Mouse (Mus musculus) hindbrain, embryonic 13.5 days (tissue): ENCODE measurements at regions not wholly inside any gene's neighbourhood (a gene's known extent, or its start where the extent isn't known, plus 50 kb on each side); places are given as distances from the start of the nearest gene placed in this dataset.
A peak's percentile ranks its signal among the peaks of the same experiment; 100 is the strongest.

Experiments used
- ATAC-seq: fragments of 200-750 bp; cut with Nextera tagmentation; 2 replicates; pipeline ENCODE4 v1.8.0; 2017; ENCODE audit warnings: moderate TSS enrichment; ENCODE audit not compliant: low FRiP score
- H3K27ac ChIP-seq: fragments of 300-500 bp; sonication (generic); 2 replicates; pipeline ENCODE4 v1.5.1; 2015; ENCODE audit warnings: inconsistent platforms, mild to moderate bottlenecking, moderate library complexity
- H3K27me3 ChIP-seq: fragments of 300-500 bp; sonication (generic); 2 replicates; pipeline ENCODE4 v1.6.1; 2015; ENCODE audit warnings: mild to moderate bottlenecking, inconsistent platforms
- H3K36me3 ChIP-seq: fragments of 300-500 bp; sonication (generic); 2 replicates; pipeline ENCODE4 v1.6.1; 2015; ENCODE audit warnings: mild to moderate bottlenecking, inconsistent platforms
- H3K4me1 ChIP-seq: fragments of 300-500 bp; sonication (generic); replicated peaks from 2 replicates; pipeline ENCODE4 v1.6.1; 2015; ENCODE audit warnings: inconsistent platforms
- H3K4me2 ChIP-seq: fragments of 300-500 bp; sonication (generic); 2 replicates; pipeline ENCODE4 v1.6.1; 2015; ENCODE audit warnings: inconsistent platforms, mild to moderate bottlenecking, moderate library complexity
- H3K4me3 ChIP-seq: fragments of 300-500 bp; sonication (generic); 2 replicates; pipeline ENCODE4 v1.5.1; 2015; ENCODE audit warnings: mild to moderate bottlenecking, inconsistent platforms
- H3K9ac ChIP-seq: fragments of 300-500 bp; sonication (generic); 2 replicates; pipeline ENCODE4 v1.6.1; 2015; ENCODE audit warnings: mild to moderate bottlenecking, inconsistent platforms
- H3K9me3 ChIP-seq: fragments of 300-500 bp; sonication (generic); 2 replicates; pipeline ENCODE4 v1.6.1; 2016; ENCODE audit warnings: inconsistent platforms
- WGBS: fragments of 180-500 bp; shearing (Covaris S2); methylation state at CpG from one replicate; pipeline ENCODE4 v1.1.7; 2015; 5-methylcytosine and 5-hydroxymethylcytosine counted together

- H3K4me3 ChIP-seq = no peak overlapping the region
- H3K27ac ChIP-seq = 0 out of 2 replicates have a peak overlapping the region, but pooled peaks have one; percentile 8
- no peaks in the 10 kb centered on the region for H3K9me3 ChIP-seq
- H3K9ac ChIP-seq = no peak overlapping the region
- peaks cover 9% of the 10 kb centered on the region; the same call in 1 of the 2 replicates for H3K4me1 ChIP-seq
- WGBS = 72% methylated on average over 9 of the region's 9 CpGs
- no peak for ATAC-seq
- H3K4me2 ChIP-seq = no peak overlapping the region
- no peaks in the 10 kb centered on the region for H3K36me3 ChIP-seq
- no peaks in the 10 kb centered on the region for H3K27me3 ChIP-seq
Measured at GRCm38 (mm10) chr4:106067023-106067422, 249.0 kb upstream of the Usp24 start.

DNA sequence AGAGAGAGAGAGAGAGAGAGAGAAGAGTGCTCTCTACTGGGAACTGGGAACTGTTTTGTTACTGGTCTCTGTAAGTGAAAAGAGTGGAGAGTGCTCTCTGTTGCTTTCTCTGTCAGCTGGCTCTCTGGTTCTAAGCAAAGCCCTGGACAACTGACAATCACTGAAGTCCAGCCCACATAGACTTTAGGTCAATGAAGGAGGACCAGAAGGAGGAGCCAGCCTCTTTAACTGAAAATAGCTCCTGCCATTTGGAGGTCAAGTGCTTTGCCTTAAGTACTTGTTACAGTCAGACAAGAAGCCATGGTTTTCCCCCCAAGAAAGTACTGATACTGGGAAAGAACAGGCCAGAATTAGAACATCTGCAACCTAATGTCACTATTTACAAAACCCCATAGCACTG is 232.5 kb upstream of the Usp24 start:
- no peaks in the 10 kb centered on the region for H3K9me3 ChIP-seq
- H3K4me3 ChIP-seq = no peak overlapping the region
- no peak overlapping the region for H3K9ac ChIP-seq
- H3K36me3 ChIP-seq = no peaks in the 10 kb centered on the region
- H3K27me3 ChIP-seq = no peaks in the 10 kb centered on the region
- H3K27ac ChIP-seq = no peak overlapping the region
- no peaks in the 10 kb centered on the region for H3K4me1 ChIP-seq
- no peak for ATAC-seq
- H3K4me2 ChIP-seq = no peak overlapping the region

DNA sequence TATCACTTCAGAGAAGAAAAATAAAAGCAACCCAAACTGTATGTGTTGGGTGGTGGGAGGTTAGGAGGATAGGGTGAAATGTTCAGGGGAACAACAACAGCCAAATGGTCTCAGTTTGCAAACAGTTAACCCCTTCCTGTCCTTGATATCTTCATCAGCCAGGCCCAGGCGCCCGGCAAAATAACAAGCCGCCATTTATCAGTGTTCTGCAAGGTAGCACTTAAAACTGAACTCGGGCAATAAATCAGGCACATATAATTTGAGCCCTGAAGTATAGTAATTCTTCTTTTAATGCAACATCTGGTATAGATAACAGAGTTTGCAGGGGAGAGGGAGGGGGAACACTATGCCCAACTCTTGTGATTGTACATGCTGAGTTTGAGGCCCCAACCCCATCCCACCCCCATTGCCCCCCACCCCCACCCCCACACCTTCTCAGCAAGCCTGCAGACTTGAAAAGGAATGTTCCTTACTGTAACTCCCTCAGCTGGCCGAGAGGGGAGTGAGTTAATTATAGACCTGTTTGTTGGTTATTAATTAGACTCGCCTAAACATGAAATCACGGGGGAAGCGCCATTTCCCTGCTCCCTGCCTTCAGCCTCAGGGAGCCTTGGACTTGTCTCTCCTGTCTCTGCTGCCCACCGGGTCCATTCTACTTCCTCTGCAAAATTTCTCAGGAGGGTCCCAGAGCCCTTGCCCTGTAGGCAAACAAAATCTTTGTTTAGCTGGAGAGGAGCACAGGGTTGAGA is 223.9 kb upstream of the Usp24 start:
- peaks cover 8% of the 10 kb centered on the region for H3K4me1 ChIP-seq
- 64% methylated on average over 9 of the region's 9 CpGs for WGBS
- no peak overlapping the region for H3K27ac ChIP-seq
- no peak overlapping the region for H3K4me3 ChIP-seq
- H3K9ac ChIP-seq = no peak overlapping the region
- no peaks in the 10 kb centered on the region for H3K9me3 ChIP-seq
- no peaks in the 10 kb centered on the region for H3K27me3 ChIP-seq
- no peaks in the 10 kb centered on the region for H3K36me3 ChIP-seq
- ATAC-seq = no peak
- no peak overlapping the region for H3K4me2 ChIP-seq

GRCm38 (mm10) chr4:106092676-106093070 is 223.3 kb upstream of the Usp24 start:
- no peaks in the 10 kb centered on the region for H3K27me3 ChIP-seq
- ATAC-seq = no peak
- no peak overlapping the region for H3K9ac ChIP-seq
- no peak overlapping the region for H3K4me2 ChIP-seq
- no peak overlapping the region for H3K27ac ChIP-seq
- no peaks in the 10 kb centered on the region for H3K36me3 ChIP-seq
- H3K4me3 ChIP-seq = no peak overlapping the region
- no peaks in the 10 kb centered on the region for H3K9me3 ChIP-seq
- H3K4me1 ChIP-seq = peaks cover 8% of the 10 kb centered on the region
- WGBS = 83% methylated on average over 6 of the region's 6 CpGs

GRCm38 (mm10) chr4:106093252-106093651 is 222.8 kb upstream of the Usp24 start:
- H3K4me3 ChIP-seq = no peak overlapping the region
- 87% methylated on average over 2 of the region's 2 CpGs for WGBS
- H3K9ac ChIP-seq = no peak overlapping the region
- H3K36me3 ChIP-seq = no peaks in the 10 kb centered on the region
- no peak overlapping the region for H3K4me2 ChIP-seq
- no peak for ATAC-seq
- no peak overlapping the region for H3K27ac ChIP-seq
- H3K4me1 ChIP-seq = peaks cover 8% of the 10 kb centered on the region
- H3K9me3 ChIP-seq = no peaks in the 10 kb centered on the region
- no peaks in the 10 kb centered on the region for H3K27me3 ChIP-seq

DNA sequence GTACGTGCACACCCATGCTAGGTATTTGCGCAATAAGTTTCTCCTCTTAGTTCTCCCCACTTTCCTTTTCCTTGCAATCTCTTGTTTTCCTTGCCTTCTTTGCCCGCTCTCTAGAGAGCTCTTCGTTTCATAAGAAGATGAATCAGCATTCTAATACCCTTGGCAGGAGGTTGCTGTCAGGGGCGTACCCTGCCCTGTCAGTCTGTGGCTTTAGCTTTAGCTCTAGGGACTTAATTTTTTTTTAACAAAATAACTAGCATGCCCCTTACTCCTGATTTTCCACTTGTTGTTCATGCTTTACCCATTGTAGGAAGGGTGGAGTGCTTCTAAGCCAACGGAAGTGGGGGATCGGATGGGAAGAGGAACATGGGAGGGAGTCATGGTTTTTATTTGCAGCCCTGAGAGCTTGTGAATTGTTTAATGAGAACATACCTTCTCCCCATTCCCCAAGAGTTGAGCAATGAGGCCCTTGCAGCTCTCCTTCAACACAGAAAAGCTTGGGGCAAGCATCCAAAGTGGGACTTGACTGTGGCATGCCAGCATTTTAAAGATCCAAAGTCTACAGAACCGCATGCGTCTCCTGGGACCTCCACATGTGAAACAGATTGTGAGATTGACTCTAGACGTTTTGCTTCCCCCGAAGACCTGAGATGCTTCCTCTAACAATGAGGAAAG is 221.0 kb upstream of the Usp24 start:
- Histone ChIP-seq H3K4me1 (peaks cover 11% of the 10 kb centered on the region), H3K9ac (no peak overlapping the region), H3K36me3 (no peaks in the 10 kb centered on the region), H3K27ac (no peak overlapping the region), H3K4me3 (no peak overlapping the region), H3K4me2 (no peak overlapping the region), H3K27me3 (no peaks in the 10 kb centered on the region), H3K9me3 (no peaks in the 10 kb centered on the region)
- 83% methylated on average over 11 of the region's 11 CpGs for WGBS
- no peak for ATAC-seq

- Histone ChIP-seq H3K27ac (no peak overlapping the region), H3K9me3 (no peaks in the 10 kb centered on the region), H3K27me3 (no peaks in the 10 kb centered on the region), H3K4me1 (peaks cover 22% of the 10 kb centered on the region), H3K36me3 (no peaks in the 10 kb centered on the region), H3K4me2 (no peak overlapping the region), H3K4me3 (no peak overlapping the region), H3K9ac (no peak overlapping the region)
- ATAC-seq = no peak
- WGBS = 76% methylated on average over 3 of the region's 3 CpGs
Measured at GRCm38 (mm10) chr4:106096130-106096529, 219.9 kb upstream of the Usp24 start.

- 95% methylated on average over 1 of the region's 1 CpGs for WGBS
- Histone ChIP-seq H3K4me1 (peaks cover 35% of the 10 kb centered on the region), H3K4me2 (no peak overlapping the region), H3K9ac (no peak overlapping the region), H3K9me3 (no peaks in the 10 kb centered on the region), H3K4me3 (no peak overlapping the region), H3K27ac (no peak overlapping the region), H3K27me3 (no peaks in the 10 kb centered on the region), H3K36me3 (no peaks in the 10 kb centered on the region)
- no peak for ATAC-seq
Measured at GRCm38 (mm10) chr4:106097846-106098245, 218.2 kb upstream of the Usp24 start.

DNA sequence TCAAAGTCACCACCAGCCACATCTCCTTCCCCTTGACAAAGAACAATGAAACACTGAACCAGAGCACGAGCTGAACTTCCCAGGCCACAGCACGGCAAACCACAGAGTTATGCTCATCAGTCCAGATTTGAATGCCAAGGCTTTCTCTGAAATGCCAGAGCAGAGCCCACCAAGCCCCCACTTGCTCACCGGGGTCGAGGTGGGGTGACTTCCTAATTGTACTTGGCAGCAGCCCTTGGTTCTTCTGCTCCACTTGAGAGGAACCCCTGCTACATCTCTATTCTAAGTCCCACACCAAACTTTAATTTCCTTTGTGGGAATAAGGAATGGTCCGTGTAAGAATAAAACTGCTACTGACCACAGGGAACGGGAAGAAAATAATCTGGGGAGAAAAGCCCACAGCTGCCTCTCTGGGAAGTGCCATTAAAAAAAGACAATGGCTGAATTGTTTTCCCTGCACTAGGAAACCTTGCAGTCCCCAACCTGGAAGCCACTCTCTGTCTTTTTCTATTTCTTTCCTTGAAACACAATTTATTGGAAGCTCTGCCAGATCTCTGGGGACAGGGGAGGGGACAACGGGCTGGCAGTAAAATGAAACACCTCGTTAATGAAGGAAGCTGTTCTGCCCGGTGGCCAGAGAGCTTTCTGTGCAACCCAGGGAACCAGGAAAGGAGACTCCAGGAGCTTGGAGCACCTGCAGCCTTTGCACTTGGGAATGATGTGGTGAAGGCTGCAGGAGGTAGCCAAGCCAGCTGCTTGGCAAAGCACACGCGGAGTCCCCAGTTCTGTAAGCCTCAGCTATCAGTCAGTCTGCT is 215.6 kb upstream of the Usp24 start:
- Histone ChIP-seq H3K36me3 (no peaks in the 10 kb centered on the region), H3K9ac (no peak overlapping the region), H3K4me3 (no peak overlapping the region), H3K9me3 (no peaks in the 10 kb centered on the region), H3K27ac (peak overlapping the region; percentile 2; the same call in 1 of the 2 replicates), H3K27me3 (no peaks in the 10 kb centered on the region), H3K4me1 (peaks cover 51% of the 10 kb centered on the region), H3K4me2 (no peak overlapping the region)
- WGBS = 38% methylated on average over 11 of the region's 11 CpGs
- ATAC-seq = no peak

DNA sequence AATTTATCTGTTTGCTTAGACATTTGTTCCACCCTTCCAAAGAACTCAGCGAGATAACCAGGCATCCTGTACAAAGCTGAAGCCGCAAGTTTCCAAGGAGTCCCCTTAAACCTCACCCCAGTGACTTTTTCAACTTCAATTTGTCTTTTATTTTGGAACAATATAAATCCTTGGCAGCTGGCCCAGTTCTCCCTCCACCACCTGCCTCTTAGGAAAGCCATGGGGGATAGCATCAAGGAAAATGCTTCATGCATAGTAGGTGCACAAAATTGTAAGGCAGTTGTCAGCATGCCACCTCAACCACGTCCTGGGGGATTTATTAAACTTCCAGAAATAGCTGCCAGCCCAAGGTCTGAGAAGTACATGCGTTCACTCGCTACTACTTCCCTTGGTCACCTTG is 214.1 kb upstream of the Usp24 start:
- Histone ChIP-seq H3K4me1 (peaks cover 51% of the 10 kb centered on the region), H3K27me3 (no peaks in the 10 kb centered on the region)
- ATAC-seq = no peak

GRCm38 (mm10) chr4:106102451-106102977 is 213.5 kb upstream of the Usp24 start:
- H3K4me1 ChIP-seq = peaks cover 51% of the 10 kb centered on the region
- H3K27me3 ChIP-seq = no peaks in the 10 kb centered on the region
- H3K4me3 ChIP-seq = no peak overlapping the region
- peak overlapping the region; percentile 69 for H3K27ac ChIP-seq
- no peak overlapping the region for H3K9ac ChIP-seq
- WGBS = 14% methylated on average over 7 of the region's 7 CpGs
- H3K36me3 ChIP-seq = no peaks in the 10 kb centered on the region
- H3K4me2 ChIP-seq = 0 out of 2 replicates have a peak overlapping the region, but pooled peaks have one; percentile 11
- H3K9me3 ChIP-seq = no peaks in the 10 kb centered on the region
- ATAC-seq = peak; percentile 47; the same call in 1 of the 2 replicates

More for the DNA sequence above, 214.1 kb upstream of the Usp24 start:
- H3K9ac ChIP-seq = no peak overlapping the region
- no peak overlapping the region for H3K4me3 ChIP-seq
- H3K27ac ChIP-seq = peak overlapping the region; percentile 69
- H3K9me3 ChIP-seq = no peaks in the 10 kb centered on the region
- H3K4me2 ChIP-seq = 0 out of 2 replicates have a peak overlapping the region, but pooled peaks have one; percentile 11
- 22% methylated on average over 5 of the region's 5 CpGs for WGBS
- no peaks in the 10 kb centered on the region for H3K36me3 ChIP-seq
